Mouse (Mus musculus) T-helper 1 cell (primary cell): ENCODE measurements around the gene Gpsm2.
"Not testable (repeated sequence)": the region's sequence is repeated elsewhere in the genome, so short reads cannot be mapped to it uniquely, and the experiment has no call there.

Experiments
- in situ Hi-C: fragments of 300-600 bp; cut with MboI, MseI; formaldehyde crosslinking; loops from one replicate; pipeline ENCODE4 v1.15.1; 2025; ENCODE audit warnings: high pct_unique_total_duplicates

Gene Gpsm2

DNA sequence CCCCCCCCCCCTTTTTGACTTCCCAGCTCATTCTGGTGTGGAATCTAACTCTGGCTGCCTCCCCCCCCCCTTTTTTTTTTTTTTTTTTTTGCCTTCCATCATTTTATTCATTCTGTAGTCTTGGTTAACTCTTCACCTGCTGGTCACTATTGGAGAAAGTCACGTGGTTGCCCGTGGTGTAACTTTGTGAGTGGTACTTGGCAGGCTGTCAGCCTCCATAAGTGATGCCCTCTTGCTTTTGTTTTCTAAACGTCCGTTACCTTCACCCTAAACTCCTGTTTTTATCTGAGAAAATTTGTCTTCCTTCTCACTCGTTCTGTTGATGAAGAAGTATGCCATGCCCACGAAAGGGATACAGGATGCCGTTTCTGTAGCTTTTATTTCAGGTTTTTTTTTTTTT lies 66.6 kb downstream of the Gpsm2 start:
- in situ Hi-C loops = no loop called here

DNA sequence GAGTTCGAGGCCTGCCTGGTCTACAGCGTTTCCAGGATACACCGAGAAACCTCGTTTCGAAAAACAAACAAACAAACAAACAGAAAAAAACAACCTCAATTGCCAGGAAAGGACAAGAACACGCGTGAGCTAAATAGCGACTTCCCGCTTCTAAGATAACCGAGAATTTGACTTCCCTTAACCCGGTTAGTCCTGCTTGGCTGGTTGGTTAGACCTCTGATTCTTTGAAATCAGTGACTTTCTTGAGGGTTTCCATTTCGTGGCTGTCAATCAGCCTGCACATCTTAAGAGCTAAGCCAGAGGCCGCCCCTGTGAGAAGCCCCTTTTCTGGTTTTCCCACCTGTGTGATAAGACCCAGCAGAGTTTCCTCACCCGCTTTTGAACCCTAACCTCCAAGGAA lies 67.5 kb downstream of the Gpsm2 start:
- in situ Hi-C loops = no loop called here

DNA sequence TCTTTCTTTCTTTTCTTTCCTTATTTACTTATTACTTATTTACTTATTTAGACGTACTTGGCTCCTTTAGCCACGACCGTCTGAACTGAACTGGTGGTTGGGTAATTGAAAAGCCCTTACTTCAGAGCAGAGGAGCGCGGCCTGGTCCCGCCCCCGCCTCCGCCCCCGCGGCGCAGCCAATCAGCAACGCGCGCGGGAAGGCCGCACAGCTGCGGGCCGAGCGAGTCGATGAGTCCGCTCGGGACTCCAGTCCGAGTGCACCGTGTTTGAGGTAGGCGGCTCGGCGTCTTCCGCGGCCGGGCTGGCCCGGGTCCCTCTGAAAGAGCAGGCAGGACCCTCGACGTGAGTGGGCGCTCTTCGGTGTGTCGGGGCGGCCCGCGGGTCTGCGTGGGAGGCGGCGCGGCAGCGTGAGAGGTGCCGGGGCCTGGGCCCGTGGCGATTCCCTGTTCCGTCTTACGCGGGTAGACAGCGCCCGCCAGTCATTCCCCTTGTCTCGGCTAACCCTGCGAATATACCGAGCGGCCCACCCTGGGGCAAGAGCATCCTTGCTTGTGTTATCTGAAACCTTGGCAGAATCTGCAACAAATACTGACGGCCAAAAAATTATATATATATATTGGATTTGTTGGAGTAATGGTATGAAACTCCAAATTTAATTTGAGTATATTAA lies 68.3 kb downstream of the Gpsm2 start, which contains the start of gene Clcc1:
Clcc1 (plus strand) TSS at position 204 of the 670 bp plus-strand sequence.
- in situ Hi-C loops = no loop called here

DNA sequence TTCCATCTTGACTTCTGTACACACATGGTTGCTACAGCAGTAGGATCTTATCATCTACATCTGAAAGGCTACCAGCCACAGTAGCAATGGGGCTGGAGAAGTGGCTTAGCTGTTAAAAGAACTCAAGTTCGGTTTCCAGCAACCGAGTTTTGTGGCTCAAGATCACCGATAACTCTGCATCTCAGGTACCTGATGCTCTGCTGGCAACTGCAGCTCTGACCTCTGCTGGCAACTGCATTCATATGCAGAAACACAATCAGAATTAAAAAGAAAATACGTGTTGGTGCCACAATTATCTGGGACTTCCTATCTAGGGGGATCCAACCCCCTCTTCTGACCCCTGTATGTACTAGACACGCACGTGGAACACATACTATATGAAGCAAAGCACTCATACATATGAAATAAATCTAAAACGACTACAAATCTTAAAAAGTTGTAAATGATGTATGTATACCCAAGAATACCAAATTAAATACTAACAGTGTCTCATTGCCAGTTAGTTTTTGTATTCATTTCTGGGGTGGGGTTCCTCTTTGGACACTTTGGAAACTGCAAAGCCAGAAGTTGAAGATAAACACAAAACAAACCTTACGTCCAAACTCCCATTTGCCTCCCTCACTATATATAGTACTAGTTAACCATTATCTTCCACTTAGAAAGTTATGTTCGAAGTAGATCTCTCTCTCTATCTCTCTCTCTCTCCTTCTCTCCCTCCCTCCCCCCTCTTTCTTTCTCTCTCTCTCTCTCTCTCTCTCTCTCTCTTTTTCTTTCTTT lies 69.1 kb downstream of the Gpsm2 start:
- in situ Hi-C loops = no loop called here

DNA sequence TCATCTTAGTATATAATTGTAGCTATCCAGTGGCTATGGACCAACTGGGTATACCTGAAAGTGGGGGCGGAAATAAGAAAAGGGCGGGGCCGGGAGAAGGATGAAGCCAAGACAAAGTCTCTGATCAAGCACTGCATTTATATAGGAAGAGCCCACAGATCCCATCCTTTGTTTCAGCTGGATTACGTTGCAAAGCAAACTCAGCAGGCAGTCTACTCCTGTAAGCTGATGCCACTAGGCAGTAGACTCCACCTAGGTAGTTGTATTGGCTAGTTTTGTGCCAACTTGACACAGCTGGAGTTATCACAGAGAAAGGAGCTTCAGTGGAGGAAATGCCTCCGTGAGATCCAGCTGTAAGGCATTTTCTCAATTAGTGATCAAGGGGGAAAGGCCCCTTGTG lies 74.4 kb downstream of the Gpsm2 start:
- in situ Hi-C loops = not testable (repeated sequence)

DNA sequence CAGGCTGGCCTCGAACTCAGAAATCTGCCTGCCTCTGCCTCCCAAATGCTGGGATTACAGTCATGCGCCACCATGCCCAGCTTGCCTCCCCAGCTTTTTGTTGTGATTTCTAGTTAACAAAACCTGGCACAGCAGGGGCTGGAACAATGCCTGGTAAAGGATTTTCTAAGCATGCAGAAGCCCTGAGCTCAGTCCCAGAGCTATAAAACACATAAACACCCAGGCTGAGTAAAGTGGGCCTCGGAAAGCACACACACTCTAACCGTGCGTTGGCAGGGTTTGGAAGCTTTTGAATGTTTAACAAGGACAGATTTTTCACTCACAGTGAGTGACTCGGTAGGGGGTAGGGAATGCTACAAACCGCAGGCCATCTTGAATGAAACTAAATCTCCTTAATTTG lies 76.1 kb downstream of the Gpsm2 start:
- in situ Hi-C loops = no loop called here

DNA sequence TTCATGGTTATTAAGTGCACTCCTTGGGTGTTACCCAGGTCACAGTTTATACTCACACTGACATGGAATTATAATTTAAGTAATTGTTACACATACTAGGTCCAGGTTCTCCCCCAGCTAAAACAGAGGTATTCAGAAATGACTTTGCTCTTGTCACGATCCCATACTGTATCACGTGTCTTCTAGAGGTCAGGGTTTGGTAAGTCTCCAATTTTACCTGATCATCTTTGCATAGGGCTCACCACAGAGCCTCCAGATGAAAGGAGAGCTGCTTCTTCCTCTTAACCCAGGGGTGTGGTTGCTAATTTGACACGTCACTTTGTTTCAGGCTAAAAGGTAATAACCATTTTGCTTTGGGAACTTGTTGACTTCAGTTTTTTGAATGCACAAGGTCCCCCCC lies 77.3 kb downstream of the Gpsm2 start:
- in situ Hi-C loops = no loop called here

DNA sequence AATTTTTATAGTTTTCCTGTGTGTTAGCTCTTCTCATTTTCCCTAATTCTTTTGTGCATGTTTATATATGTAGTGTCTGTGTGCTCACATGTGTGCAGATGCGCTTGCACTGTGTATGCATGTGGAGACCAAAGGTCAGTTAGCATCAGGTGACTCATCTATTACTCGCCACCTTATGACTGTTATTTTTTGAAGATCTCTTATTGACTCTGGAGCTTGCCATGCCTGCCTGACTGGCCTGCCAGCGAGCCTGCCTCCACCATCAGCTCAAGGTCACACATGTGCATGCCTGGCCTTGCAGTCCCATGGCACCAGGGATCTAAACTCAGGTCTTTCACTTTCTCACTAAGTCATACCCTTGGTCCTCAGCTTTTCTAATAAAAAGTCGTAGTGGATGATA lies 81.1 kb downstream of the Gpsm2 start:
- in situ Hi-C loops = no loop called here

DNA sequence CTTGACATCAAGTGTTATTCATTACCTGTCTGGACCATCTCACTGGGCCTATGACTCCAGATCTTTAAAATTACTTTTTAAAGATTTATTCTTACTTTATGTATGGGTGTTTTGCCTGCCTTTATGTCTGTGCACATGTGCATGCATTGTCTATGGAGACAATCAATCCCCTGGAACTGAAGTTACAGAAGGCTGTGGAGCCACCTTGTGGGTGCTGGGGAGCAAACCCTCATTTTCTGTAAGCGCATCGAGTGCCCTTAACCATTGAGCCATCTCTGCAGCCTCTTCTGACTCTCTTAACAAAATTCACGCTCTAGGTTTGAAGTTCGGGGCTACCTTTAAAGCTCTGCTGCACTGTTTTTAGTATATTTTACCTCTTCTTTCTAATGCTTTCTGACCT lies 82.7 kb downstream of the Gpsm2 start:
- in situ Hi-C loops = no loop called here

DNA sequence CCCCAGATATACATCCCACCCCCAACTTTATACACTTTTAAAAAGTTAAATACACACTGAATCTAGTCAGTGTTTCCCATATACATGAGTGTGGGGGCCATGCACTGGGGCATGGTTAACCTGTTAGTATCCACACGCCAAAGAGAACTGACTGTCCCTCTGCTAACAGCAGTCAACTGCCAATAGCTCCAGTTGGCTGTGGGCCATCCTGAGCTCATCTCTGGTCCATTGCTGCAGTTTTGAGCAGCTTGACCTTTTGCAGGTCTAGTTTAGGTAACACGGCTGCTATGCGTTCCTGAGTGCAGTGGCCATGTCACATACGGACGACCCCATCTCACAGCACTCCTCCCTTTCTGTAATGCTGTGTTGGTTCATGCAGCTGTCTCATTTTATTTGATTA lies 87.3 kb downstream of the Gpsm2 start:
- in situ Hi-C loops = no loop called here
